Mouse (Mus musculus) left cerebral cortex, postnatal 14 days (tissue): ENCODE measurements around the gene Mpdu1. TPM values are rescaled to one million over a fixed set of nuclear protein-coding genes. Genes with fewer than 3 reads are reported as not detected.
"Not testable (repeated sequence)": the region's sequence is repeated elsewhere in the genome, so short reads cannot be mapped to it uniquely, and the experiment has no call there.

ENCODE experiments used
- DNase-seq, 2 experiments: peaks; one replicate each; pipeline ENCODE4 v3.0.0; 2021 to 2022; ENCODE audit warnings: low spot score in 2 of 2, mixed read lengths in 1 of 2
- intact Hi-C: fragments of 180-260 bp; cut with DNase I; formaldehyde crosslinking; loops from one replicate; pipeline ENCODE4 v1.15.1; 2025
- total RNA-seq, 2 experiments: library from RNA; stranded (reverse); gene quantifications; 2 replicates each; pipeline ENCODE4 v1.2.3; 2021

Gene Mpdu1
- total RNA-seq, 2 experiments from 2014 or later, result 77.6 to 83.7 TPM

GRCm38 (mm10) chr11:69633128-69633866 is 29.1 kb downstream of the Mpdu1 start:
- DNase-seq, result no peak
- intact Hi-C loops, result no loop called here

DNA sequence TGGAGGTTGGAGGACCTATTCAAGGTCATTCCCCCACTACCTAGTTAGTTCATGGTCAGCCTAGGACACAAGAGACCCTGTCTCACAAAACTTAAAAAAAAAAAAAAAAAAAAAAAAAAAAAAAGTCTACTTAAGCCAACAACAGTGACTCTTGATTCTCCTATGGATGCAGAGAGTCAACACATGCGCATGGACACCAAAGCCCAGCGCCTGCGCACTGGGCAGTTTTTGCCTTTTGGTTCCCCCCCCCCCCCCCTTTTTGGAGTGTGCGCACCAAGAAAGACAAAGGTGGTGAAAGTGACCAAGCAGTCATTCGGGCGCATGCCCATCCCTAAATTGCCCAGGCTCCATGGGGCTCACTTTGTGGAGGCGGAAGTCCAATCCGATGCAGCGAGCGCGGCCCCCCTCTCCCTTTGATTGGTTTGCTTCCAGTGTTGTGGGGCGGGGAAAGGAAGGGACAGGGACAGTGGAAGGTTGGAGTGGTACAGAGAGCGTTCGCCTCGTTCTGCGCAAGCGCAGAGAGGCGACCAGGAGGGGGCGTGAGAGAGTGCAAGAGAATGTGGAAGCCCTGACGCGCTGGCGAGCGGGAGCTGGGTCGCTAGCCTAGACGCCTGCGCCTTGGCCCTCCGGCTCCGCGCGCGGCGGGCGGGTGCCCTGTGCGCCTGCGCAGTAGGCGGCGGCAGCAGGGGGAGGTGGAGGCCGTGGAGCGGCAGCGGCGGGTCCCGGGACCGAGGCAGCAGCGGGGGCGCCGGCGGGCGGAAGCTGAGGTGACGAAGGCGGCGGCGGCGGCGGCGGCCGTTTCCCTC is 30.0 kb downstream of the Mpdu1 start, which contains the start of gene Fxr2:
Gene Fxr2 (plus strand): TSS at position 707 of the 806 bp plus-strand sequence.
- DNase-seq, result peak; percentile 100
- intact Hi-C loops, result no loop called here

- DNase-seq, result no peak
- intact Hi-C loops, result no loop called here
Measured at GRCm38 (mm10) chr11:69629802-69630201, 32.6 kb downstream of the Mpdu1 start.

DNA sequence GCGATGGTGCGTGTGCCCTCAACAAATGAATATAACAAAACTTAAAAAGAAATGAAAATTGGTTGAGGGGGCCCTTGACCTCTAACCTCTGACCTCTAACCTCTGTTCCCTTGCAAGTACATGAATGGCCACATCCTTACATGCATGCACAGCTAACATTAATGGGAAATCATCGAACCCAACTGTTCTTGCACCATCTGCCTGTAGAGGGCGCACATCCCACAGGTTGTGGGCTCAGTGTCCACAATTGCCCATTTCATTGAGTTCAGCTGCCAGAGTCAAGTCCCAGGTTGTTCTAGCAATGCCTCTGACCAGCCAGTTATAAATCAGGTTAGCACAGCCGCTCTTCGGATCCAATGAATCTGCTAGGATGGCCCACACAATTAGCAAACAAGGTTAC is 34.2 kb downstream of the Mpdu1 start:
- DNase-seq, result peak; percentile 63 to 77
- intact Hi-C loops, result no loop called here

GRCm38 (mm10) chr11:69624339-69624738 is 38.1 kb downstream of the Mpdu1 start:
- DNase-seq, intact Hi-C loops: not testable (repeated sequence)

GRCm38 (mm10) chr11:69623006-69623405 is 39.4 kb downstream of the Mpdu1 start:
- DNase-seq, result no peak
- intact Hi-C loops, result no loop called here

DNA sequence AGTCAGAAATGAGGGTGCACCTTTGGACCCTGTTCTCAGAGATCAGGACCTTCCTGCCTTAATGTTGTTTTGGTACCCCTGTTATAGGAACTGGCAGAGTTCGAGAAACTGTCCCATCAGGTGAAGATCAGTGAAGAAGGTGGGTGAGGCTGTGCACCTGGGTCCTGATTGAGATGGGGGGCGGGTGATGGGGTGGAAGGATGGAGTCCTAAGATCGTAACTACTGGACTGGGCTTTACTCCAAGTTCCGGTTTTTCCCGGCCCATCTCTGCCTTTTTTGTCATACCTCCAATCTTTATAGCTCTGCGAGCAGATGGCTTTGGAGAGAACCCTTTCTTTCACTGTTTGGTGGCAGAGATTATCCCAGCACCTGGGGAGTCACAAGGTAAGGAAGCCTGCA is 40.0 kb downstream of the Mpdu1 start:
- intact Hi-C loops, result no loop called here
- DNase-seq, result no peak

DNA sequence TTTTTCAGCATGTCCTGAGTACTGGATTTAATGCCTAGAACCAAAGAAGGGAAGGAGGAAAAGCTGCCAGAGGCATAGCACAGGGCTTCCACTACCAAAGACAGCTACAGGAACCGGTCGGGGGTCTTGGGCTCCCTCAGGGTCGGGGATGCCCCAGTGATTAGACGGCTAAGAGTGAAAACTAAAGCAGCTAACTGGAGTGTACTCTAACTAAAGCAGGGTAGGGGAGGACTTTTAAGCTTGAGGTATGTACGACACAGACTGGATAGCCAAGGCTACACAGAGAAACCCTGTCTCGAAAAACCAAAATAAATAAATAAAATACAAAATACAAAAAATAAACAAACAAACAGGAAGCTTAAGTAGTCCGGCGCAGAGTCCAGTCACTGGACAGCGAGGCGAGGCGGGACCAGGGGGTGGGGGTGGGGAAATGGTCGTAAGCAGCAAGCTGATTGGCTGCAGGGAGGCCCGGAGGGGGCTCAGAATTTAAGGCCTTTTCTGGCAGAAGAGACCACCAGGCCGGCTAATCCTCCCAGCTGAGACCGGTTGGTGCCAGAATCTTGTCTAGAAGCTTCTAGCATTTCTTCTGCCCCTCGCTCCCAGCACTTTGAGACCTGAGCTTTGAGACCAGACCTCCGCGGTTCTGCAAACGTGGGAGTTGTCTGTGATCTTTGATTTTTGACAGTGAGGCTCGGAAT is 40.7 kb downstream of the Mpdu1 start, which contains the start of gene Sat2:
Gene Sat2 (plus strand): TSS at position 454 of the 698 bp plus-strand sequence.
- peak; percentile 44 to 60 for DNase-seq
- intact Hi-C loops, result no loop called here

- DNase-seq, result no peak
- intact Hi-C loops, result no loop called here
Measured at GRCm38 (mm10) chr11:69620394-69621081, 41.9 kb downstream of the Mpdu1 start.

DNA sequence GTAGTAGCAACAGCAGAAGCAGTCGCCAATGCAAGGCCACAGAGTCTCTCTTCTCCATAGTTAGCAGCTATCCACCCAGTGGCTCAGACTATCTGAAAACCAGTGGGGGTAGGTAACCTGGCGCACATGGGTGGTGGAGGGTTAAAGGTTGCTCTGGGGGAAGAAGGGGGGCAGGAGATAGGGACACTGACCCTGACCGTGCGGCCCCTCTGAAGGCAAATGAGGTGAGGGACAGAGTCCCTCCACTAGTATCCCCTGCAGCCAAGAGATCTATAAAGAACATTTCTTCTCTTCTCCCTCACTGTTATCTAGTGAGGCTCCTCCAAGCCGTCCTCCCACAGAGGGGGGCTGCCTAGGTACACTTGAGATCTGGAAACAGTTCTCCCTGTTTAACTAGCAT is 44.6 kb downstream of the Mpdu1 start, which contains the start of gene Shbg:
Gene Shbg (minus strand): TSS at position 101 of the 400 bp plus-strand sequence.
- no peak for DNase-seq
- intact Hi-C loops, result no loop called here

- intact Hi-C loops, result no loop called here
- DNase-seq, result no peak
Measured at GRCm38 (mm10) chr11:69616781-69617180, 45.7 kb downstream of the Mpdu1 start.

DNA sequence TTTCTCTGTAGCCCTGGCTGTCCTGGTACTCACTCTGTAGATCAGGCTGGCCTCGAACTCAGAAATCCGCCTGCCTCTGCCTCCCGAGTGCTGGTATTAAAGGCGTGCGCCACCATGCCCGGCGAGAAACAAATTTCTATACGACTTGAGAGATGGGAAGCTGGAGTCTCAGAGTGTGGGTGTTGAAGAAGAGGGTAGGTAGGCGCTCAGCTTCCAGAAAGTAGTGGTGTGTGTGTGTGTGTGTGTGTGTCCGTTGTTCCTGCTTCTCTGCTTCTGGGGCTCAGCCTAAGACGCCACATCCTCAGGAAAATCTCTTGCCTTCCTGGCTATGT is 48.2 kb downstream of the Mpdu1 start:
- intact Hi-C loops, result loop anchor here (2.0 kb wide), 1 partner anchor 33 kb away; the partner anchor contains the start of genes Trp53 and Wrap53
- DNase-seq, result not testable (repeated sequence)

DNA sequence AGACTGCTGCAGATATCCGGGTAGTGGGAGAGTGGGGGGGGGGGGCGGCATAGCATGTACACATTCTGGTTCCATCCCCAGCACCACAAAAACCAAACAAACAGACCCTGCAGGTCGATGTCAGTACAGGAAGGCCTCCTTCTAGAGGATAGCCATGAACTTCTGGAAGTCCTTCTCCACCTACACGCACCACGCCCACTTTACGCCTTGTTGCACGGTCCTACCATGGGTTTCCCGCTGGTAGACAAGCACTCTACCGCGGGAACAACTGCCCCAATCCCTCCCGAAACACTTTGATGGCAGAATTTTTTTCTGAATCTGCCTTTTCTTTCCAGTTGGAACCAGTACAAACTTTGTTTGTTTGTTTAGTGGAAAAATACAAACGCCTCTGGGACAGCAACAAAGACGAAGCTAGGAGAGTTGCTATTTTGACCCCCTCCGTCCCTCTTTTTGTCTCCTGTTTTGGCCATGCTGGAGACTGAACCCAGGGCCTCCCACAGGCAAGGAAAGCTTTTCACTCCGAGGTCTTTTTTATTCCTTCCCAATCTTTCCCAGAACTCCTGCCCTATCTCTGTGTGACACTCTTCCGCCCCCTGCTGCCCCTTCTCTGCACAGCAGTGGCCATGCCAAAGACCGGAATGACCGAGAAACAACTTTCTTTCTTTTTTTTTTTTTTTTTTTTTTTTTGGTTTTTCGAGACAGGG is 48.7 kb downstream of the Mpdu1 start:
- intact Hi-C loops, result loop anchor here (2.0 kb wide), 1 partner anchor 33 kb away; the partner anchor contains the start of genes Trp53 and Wrap53

GRCm38 (mm10) chr11:69610899-69611298 is 51.5 kb downstream of the Mpdu1 start:
- DNase-seq, result no peak
- intact Hi-C loops, result no loop called here

More for the DNA sequence above, 48.7 kb downstream of the Mpdu1 start:
- DNase-seq, result peak; percentile 79 to 83

GRCm38 (mm10) chr11:69609416-69609815 is 53.0 kb downstream of the Mpdu1 start:
- intact Hi-C loops, result no loop called here
- DNase-seq, result no peak

DNA sequence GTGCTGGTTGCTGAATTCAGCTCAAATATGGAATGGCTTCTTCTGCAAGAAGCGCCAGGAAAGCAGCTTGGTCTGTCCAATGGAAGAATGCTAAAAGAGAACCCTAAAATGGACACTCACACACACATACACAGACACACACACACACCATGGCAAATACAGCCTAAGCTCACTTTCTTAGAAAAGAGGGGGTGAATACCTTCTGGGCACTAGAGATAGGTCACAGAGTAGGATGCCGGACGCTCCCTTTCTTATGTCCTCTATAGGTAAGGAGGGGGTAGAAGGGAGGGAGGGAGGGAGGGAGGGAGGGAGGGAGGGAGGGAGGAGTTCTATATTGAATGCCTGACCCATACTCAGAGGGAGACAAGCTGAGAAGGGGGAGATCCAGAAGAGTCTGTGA is 53.9 kb downstream of the Mpdu1 start:
- no peak for DNase-seq
- intact Hi-C loops, result no loop called here

- DNase-seq, result no peak
- intact Hi-C loops, result no loop called here
Measured at GRCm38 (mm10) chr11:69606832-69607231, 55.6 kb downstream of the Mpdu1 start.
